In genomic region chr12:4917805-4918591, GRCm38 (mm10) we compare ENCODE assay signal across 7 mouse cellular contexts. TPM values are rescaled to one million over a fixed set of nuclear protein-coding genes. Genes with fewer than 3 reads are reported as not detected.
DNase-seq lines count a peak whose midpoint lies in the region; ATAC-seq lines count a peak whose summit lies in the region.

No protein-coding gene starts in this region.

- no peaks in the 10 kb centered on the region for H3K9me3 ChIP-seq in intestine, embryonic 14.5 days (ENCODE audit: control insufficient read depth, low read length)
- no peaks in the 10 kb centered on the region for H3K9me3 ChIP-seq in midbrain, embryonic 10.5 days (replicated peaks)

- under 1% methylated on average over 48 of the region's 48 CpGs for WGBS in intestine, embryonic 14.5 days
- WGBS in midbrain, embryonic 10.5 days, result under 1% methylated on average over 48 of the region's 48 CpGs

- intact Hi-C loops in left cerebral cortex, postnatal 36 days (cut with DNase I), result no loop called here

- no peaks in the 10 kb centered on the region for H3K27me3 ChIP-seq in intestine, embryonic 14.5 days (replicated peaks; ENCODE audit: control insufficient read depth, insufficient read depth, low read length)
- H3K27me3 ChIP-seq in midbrain, embryonic 10.5 days (ENCODE audit: low read depth, poor library complexity, severe bottlenecking), result no peaks in the 10 kb centered on the region

- H3K4me3 ChIP-seq in intestine, embryonic 14.5 days (ENCODE audit: low read depth, low read length), result peak overlapping the region; percentile 95
- H3K4me3 ChIP-seq in midbrain, embryonic 10.5 days, result peak overlapping the region; percentile 91

- H3K27ac ChIP-seq in intestine, embryonic 14.5 days (ENCODE audit: low read depth), result peak overlapping the region; percentile 98
- H3K27ac ChIP-seq in midbrain, embryonic 10.5 days (replicated peaks), result peak overlapping the region; percentile 99

- H3K36me3 ChIP-seq in intestine, embryonic 14.5 days (ENCODE audit: control insufficient read depth, insufficient read depth, low read length), result no peaks in the 10 kb centered on the region
- no peaks in the 10 kb centered on the region for H3K36me3 ChIP-seq in midbrain, embryonic 10.5 days

- DNase-seq in adipocyte (ENCODE audit: low spot score), result peak; percentile 80
- peak; percentile 76 for DNase-seq in embryo, embryonic 11 days
- DNase-seq in gastrocnemius, postnatal 25 days, result peak; percentile 46
- DNase-seq in intestine, embryonic 14.5 days (ENCODE audit: low spot score), result peak; percentile 86
- peak; percentile 55 to 71 for DNase-seq in left cerebral cortex, postnatal 36 days (ENCODE audit: low spot score in 2 of 2)
- peak; percentile 81 for DNase-seq in midbrain, embryonic 10.5 days (ENCODE audit: low spot score)
- peak; percentile 52 for DNase-seq in skeletal muscle tissue, adult 2 months (ENCODE audit: low read depth, low spot score)

- H3K4me2 ChIP-seq in intestine, embryonic 14.5 days (ENCODE audit: low read length), result peak overlapping the region; percentile 57

- ATAC-seq in intestine, embryonic 14.5 days (replicated peaks; ENCODE audit: low FRiP score, low TSS enrichment, low read depth), result peak; percentile 65

- peak overlapping the region; percentile 97 for H3K9ac ChIP-seq in intestine, embryonic 14.5 days (ENCODE audit: low read length)

- H3K4me1 ChIP-seq in intestine, embryonic 14.5 days (replicated peaks; ENCODE audit: control insufficient read depth, insufficient read depth, low read length), result peaks cover 11% of the 10 kb centered on the region
- H3K4me1 ChIP-seq in midbrain, embryonic 10.5 days, result peaks cover 23% of the 10 kb centered on the region

RNA-seq across cellular contexts. Expression of gene Atad2b, which starts 0.8 kb away (rescaled TPM):
- total RNA-seq in gastrocnemius, postnatal 25 days (2021), result 10 to 100 TPM; 16.0 to 16.6 TPM
- polyA plus RNA-seq in intestine, embryonic 14.5 days (2014; fragmentation: Nextera tagmentation; extraction: Ambion mirVana), result 15.1 and 16.5 TPM in 2 replicates
- 10 to 100 TPM; 26.5 to 34.2 TPM for total RNA-seq in left cerebral cortex, postnatal 36 days (2021)
- polyA plus RNA-seq in midbrain, embryonic 10.5 days (2016; fragmentation: Nextera tagmentation; extraction: Ambion mirVana), result 12.4 and 12.9 TPM in 2 replicates

RNA-seq across cellular contexts. Expression of gene Ubxn2a, which starts 10.5 kb away (rescaled TPM):
- 10 to 100 TPM; 83.8 to 96.3 TPM for total RNA-seq in gastrocnemius, postnatal 25 days (2021)
- polyA plus RNA-seq in intestine, embryonic 14.5 days (2014; fragmentation: Nextera tagmentation; extraction: Ambion mirVana), result 26.5 and 30.0 TPM in 2 replicates
- 10 to 100 TPM; 55.7 to 58.6 TPM for total RNA-seq in left cerebral cortex, postnatal 36 days (2021)
- polyA plus RNA-seq in midbrain, embryonic 10.5 days (2016; fragmentation: Nextera tagmentation; extraction: Ambion mirVana), result 19.1 and 21.1 TPM in 2 replicates

RNA-seq across cellular contexts. Expression of gene Mfsd2b, which starts 43.8 kb away (rescaled TPM):
- under 1 TPM; 0.32 to 0.41 TPM for total RNA-seq in gastrocnemius, postnatal 25 days (2021)
- polyA plus RNA-seq in intestine, embryonic 14.5 days (2014; fragmentation: Nextera tagmentation; extraction: Ambion mirVana), result 0.81 and 1.1 TPM in 2 replicates
- 1 to 10 TPM in 1 of 2 experiments, under 1 TPM in 1; 0.54 to 1.1 TPM for total RNA-seq in left cerebral cortex, postnatal 36 days (2021)
- 3.5 and 4.6 TPM in 2 replicates for polyA plus RNA-seq in midbrain, embryonic 10.5 days (2016; fragmentation: Nextera tagmentation; extraction: Ambion mirVana)

Comparison
In these comparisons a context has a peak if more than half of its experiments do, and no peak if none do; other contexts are left out.
1. Peak in every context shown above with its lines: DNase-seq, ATAC-seq, H3K4me3 ChIP-seq and H3K27ac ChIP-seq.